Mouse (Mus musculus) heart, postnatal 0 days (tissue): Measurements from ENCODE around the gene Mif4gd. TPM values are rescaled to one million over a fixed set of nuclear protein-coding genes. Genes with fewer than 3 reads are reported as not detected.

Experiments
- ATAC-seq: fragments of 200-750 bp; cut with Nextera tagmentation; 2 replicates; pipeline ENCODE4 v1.8.0; 2017; ENCODE audit warnings: low read depth, moderate number of reproducible peaks, moderate library complexity; ENCODE audit not compliant: insufficient read depth
- DNase-seq: peaks from one replicate; pipeline ENCODE4 v3.0.0-alpha.2; 2016; ENCODE audit warnings: low spot score
- H3K27ac ChIP-seq: fragments of 300-500 bp; sonication (generic); 2 replicates; pipeline ENCODE4 v1.5.1; 2014; ENCODE audit warnings: low read depth, mild to moderate bottlenecking
- H3K27me3 ChIP-seq: fragments of 300-500 bp; sonication (generic); 2 replicates; pipeline ENCODE4 v1.6.1; 2014; ENCODE audit warnings: low read length, mixed read lengths; ENCODE audit not compliant: control insufficient read depth, insufficient read depth
- H3K36me3 ChIP-seq: fragments of 300-500 bp; sonication (generic); replicated peaks from 2 replicates; pipeline ENCODE4 v1.6.1; 2014; ENCODE audit warnings: low read length, mixed read lengths; ENCODE audit not compliant: control insufficient read depth, insufficient read depth
- H3K4me1 ChIP-seq: fragments of 300-500 bp; sonication (generic); 2 replicates; pipeline ENCODE4 v1.6.1; 2014; ENCODE audit warnings: antibody characterized with exemption; ENCODE audit not compliant: control insufficient read depth, insufficient read depth
- H3K4me2 ChIP-seq: fragments of 300-500 bp; sonication (generic); 2 replicates; pipeline ENCODE4 v1.6.1; 2014; ENCODE audit warnings: low read depth, mild to moderate bottlenecking, low read length, moderate library complexity
- H3K4me3 ChIP-seq: fragments of 300-500 bp; sonication (generic); 2 replicates; pipeline ENCODE4 v1.5.1; 2014; ENCODE audit warnings: low read depth, low read length
- H3K9ac ChIP-seq: fragments of 300-500 bp; sonication (generic); replicated peaks from 2 replicates; pipeline ENCODE4 v1.6.1; 2014; ENCODE audit warnings: low read depth, low read length, mixed read lengths
- H3K9me3 ChIP-seq: fragments of 300-500 bp; sonication (generic); replicated peaks from 2 replicates; pipeline ENCODE4 v1.6.1; 2016; ENCODE audit warnings: low read length; ENCODE audit not compliant: control insufficient read depth
- CTCF ChIP-seq: IDR thresholded peaks from 2 replicates; pipeline ENCODE4 v1.5.1; 2016; ENCODE audit warnings: antibody characterized with exemption, control low read depth, low read depth
- EP300 ChIP-seq: IDR thresholded peaks from 2 replicates; pipeline ENCODE4 v1.6.1; 2016; ENCODE audit warnings: antibody characterized with exemption, low read depth
- WGBS: fragments of 180-500 bp; shearing (Covaris S2); extraction: QIAGEN DNeasy Blood & Tissue Kit; methylation state at CpG from one replicate; pipeline ENCODE4 v1.1.7; 2014; 5-methylcytosine and 5-hydroxymethylcytosine counted together
- polyA plus RNA-seq: library from polyadenylated mRNA; unstranded; fragments of >200 nt; fragmentation: Nextera tagmentation; extraction: Ambion mirVana; gene quantifications from 2 replicates; pipeline ENCODE4 v1.2.1, GENCODE M21; 2015
- total RNA-seq: library from RNA; depleted of rRNA; stranded (reverse); fragments of >200 nt; gene quantifications from 2 replicates; pipeline ENCODE4 v1.2.3, GENCODE M21; 2014; ENCODE audit warnings: low replicate concordance

The Mif4gd gene
- total and polyA plus RNA-seq, 2 experiments from 2014 or later, result 34.1 to 38.4 TPM

GRCm38 (mm10) chr11:115627705-115628464 lies 15.1 kb upstream of the Mif4gd start, which contains the start of gene Slc25a19:
TSS of gene Slc25a19 (minus strand) at chr11:115628295.
- Histone ChIP-seq H3K9ac (peak within 1 kb of the TSS; percentile 63), H3K4me2 (peak within 1 kb of the TSS; percentile 94), H3K27me3 (no peaks in the 10 kb centered on the region), H3K36me3 (peaks cover 10% of the 10 kb centered on the region), H3K4me1 (peaks cover 5% of the 10 kb centered on the region; the same call in 1 of the 2 replicates), H3K4me3 (peak within 1 kb of the TSS; percentile 81), H3K27ac (peak within 1 kb of the TSS; percentile 60), H3K9me3 (no peaks in the 10 kb centered on the region)
- DNase-seq (peak; percentile 100), ATAC-seq (peak; percentile 99)
- under 1% methylated on average over 47 of the region's 47 CpGs for WGBS
- TF ChIP-seq CTCF (no peak), EP300 (0 out of 2 replicates have a peak, but pooled peaks have one; percentile 18)

DNA sequence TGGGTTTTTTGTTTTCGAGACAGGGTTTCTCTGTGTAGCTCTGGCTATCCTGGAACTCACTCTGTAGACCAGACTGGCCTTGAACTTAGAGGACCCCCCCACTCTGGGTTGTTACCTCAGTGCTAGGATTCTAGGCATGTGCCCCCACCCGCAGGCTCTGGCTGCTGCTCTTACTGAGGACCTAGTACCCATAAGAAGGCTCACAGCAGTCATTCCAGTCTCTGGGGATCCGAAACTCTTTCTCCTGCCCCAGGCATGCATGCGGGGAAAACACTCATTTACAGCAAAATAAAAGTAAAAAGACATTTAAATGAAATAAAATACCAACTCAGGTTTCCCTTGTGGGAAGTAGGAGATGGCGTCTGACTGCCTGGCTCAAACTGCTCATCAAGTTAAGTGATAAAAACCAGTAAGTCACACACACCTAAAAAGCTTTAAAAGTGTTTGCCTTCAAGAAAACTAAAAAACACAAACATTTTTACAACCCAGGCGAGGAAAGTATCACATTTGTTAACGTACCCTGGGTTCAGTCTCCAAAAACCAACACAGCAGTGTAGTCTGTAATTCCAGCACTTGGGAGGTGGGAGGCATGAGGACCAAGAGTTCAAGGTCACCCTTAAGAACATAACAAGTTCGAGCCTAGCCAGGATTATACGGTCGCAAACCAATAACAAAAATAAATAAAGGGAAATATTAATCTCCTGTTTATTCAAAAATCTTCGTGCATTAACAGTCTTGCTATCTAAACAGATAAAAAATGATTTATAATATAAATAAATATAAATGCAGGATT lies 14.3 kb upstream of the Mif4gd start:
- DNase-seq (no peak), ATAC-seq (no peak)
- no peaks in the 10 kb centered on the region for H3K27me3 ChIP-seq
- peak overlapping the region; percentile 60 for H3K27ac ChIP-seq
- peak overlapping the region; percentile 94 for H3K4me2 ChIP-seq
- TF ChIP-seq CTCF, result no peak
- no peak for TF ChIP-seq EP300
- H3K9me3 ChIP-seq, result no peaks in the 10 kb centered on the region
- H3K4me1 ChIP-seq, result peaks cover 5% of the 10 kb centered on the region; the same call in 1 of the 2 replicates
- H3K36me3 ChIP-seq, result peaks cover 19% of the 10 kb centered on the region
- 50% methylated on average over 11 of the region's 11 CpGs for WGBS
- H3K4me3 ChIP-seq, result peak overlapping the region; percentile 81
- peak overlapping the region; percentile 63 for H3K9ac ChIP-seq

- Histone ChIP-seq H3K27ac (0 out of 2 replicates have a peak overlapping the region, but pooled peaks have one; percentile 15), H3K4me2 (no peak overlapping the region), H3K4me3 (no peak overlapping the region), H3K4me1 (peaks cover 5% of the 10 kb centered on the region; the same call in 1 of the 2 replicates), H3K27me3 (no peaks in the 10 kb centered on the region), H3K36me3 (peaks cover 28% of the 10 kb centered on the region), H3K9ac (no peak overlapping the region), H3K9me3 (no peaks in the 10 kb centered on the region)
- no peak for ATAC-seq
- DNase-seq, result no peak
- WGBS, result 66% methylated on average over 9 of the region's 9 CpGs
- TF ChIP-seq CTCF (no peak), EP300 (no peak)
Measured at GRCm38 (mm10) chr11:115625877-115626276, 13.1 kb upstream of the Mif4gd start.

DNA sequence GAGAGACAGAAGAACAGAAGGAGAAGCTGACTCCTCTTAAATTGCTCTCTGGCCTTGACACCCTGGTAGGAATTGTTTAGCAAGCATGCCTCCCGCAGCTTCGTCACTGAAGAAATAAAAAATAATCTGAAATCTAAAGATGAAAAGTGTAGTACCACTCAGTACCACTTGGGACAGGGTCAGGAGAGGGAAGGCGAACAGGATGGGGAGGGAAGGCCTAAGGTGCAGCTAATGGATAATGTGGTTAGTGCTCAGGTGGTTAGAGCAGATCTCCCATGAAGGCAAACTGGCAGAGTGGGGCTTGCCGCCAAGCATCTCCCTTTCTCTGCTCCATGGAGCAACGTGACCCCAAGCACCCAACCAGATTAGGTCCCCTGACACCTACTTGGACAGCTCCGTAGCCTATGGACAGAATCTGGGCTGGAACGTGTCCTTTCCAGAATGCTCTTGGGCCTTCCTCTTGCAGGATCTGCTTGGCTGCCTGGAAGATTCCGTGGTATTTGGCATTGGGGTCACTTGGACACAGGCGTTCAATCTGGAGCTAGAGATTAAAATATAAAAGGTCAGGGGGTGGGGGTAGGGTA lies 10.8 kb upstream of the Mif4gd start:
- Histone ChIP-seq H3K9ac (no peak overlapping the region), H3K4me1 (peaks cover 5% of the 10 kb centered on the region; the same call in 1 of the 2 replicates), H3K4me2 (no peak overlapping the region), H3K4me3 (no peak overlapping the region), H3K36me3 (peaks cover 41% of the 10 kb centered on the region), H3K9me3 (no peaks in the 10 kb centered on the region), H3K27ac (no peak overlapping the region), H3K27me3 (no peaks in the 10 kb centered on the region)
- WGBS, result 69% methylated on average over 9 of the region's 9 CpGs
- no peak for DNase-seq
- TF ChIP-seq EP300 (no peak), CTCF (peak; percentile 45)
- no peak for ATAC-seq

GRCm38 (mm10) chr11:115619949-115620348 lies 7.2 kb upstream of the Mif4gd start:
- Histone ChIP-seq H3K27ac (no peak overlapping the region), H3K4me3 (no peak overlapping the region), H3K4me1 (0 out of 2 replicates have a peak, but pooled peaks cover 4% of the 10 kb centered on the region), H3K9me3 (no peaks in the 10 kb centered on the region), H3K36me3 (peaks cover 49% of the 10 kb centered on the region), H3K27me3 (no peaks in the 10 kb centered on the region), H3K4me2 (no peak overlapping the region), H3K9ac (no peak overlapping the region)
- no peak for ATAC-seq
- no peak for DNase-seq
- TF ChIP-seq EP300 (no peak), CTCF (no peak)
- WGBS, result 95% methylated on average over 7 of the region's 7 CpGs
